Mouse (Mus musculus): ENCODE data around the gene Mbtps1. TPM values are rescaled to one million over a fixed set of nuclear protein-coding genes. Genes with fewer than 3 reads are reported as not detected.
A peak's percentile ranks its signal among the peaks of the same experiment; 100 is the strongest.

Mbtps1 gene
- polyA plus RNA-seq, 2 experiments: 122 to 155 TPM

- H3K4me3 ChIP-seq (replicated peaks; ENCODE audit: low read length): no peak overlapping the region
- no peaks in the 10 kb centered on the region for H3K4me1 ChIP-seq (ENCODE audit: control insufficient read depth, insufficient read depth, low read length)
- WGBS: 84% methylated on average over 5 of the region's 5 CpGs
- ATAC-seq (ENCODE audit: low FRiP score, low read depth): no peak
- TF ChIP-seq POLR2A (IDR thresholded peaks at IDR 0.05; ENCODE audit: borderline replicate concordance, extremely low read depth, insufficient read depth, insufficient read length): no peak
- H3K27ac ChIP-seq (replicated peaks; ENCODE audit: low read depth, low read length): no peak overlapping the region
- H3K4me2 ChIP-seq (replicated peaks; ENCODE audit: low read depth, low read length, severe bottlenecking): no peak overlapping the region
- no peak for DNase-seq (ENCODE audit: low spot score)
- H3K9me3 ChIP-seq (ENCODE audit: control insufficient read depth, low read length): no peaks in the 10 kb centered on the region
- no peak overlapping the region for H3K9ac ChIP-seq (ENCODE audit: low read depth, low read length, severe bottlenecking)
- H3K36me3 ChIP-seq (ENCODE audit: control insufficient read depth, insufficient read depth, low read length): no peaks in the 10 kb centered on the region
- 0 out of 2 replicates have a peak, but pooled peaks cover 6% of the 10 kb centered on the region for H3K27me3 ChIP-seq (ENCODE audit: control insufficient read depth, insufficient read depth, low read length)
These were observed 22.1 kb upstream of the Mbtps1 start for GRCm38 (mm10) chr8:119580441-119581161.

- Histone ChIP-seq H3K27ac (replicated peaks; ENCODE audit: low read depth, low read length) (no peak overlapping the region), H3K9ac (ENCODE audit: low read depth, low read length, severe bottlenecking) (no peak overlapping the region), H3K27me3 (ENCODE audit: control insufficient read depth, insufficient read depth, low read length) (0 out of 2 replicates have a peak, but pooled peaks cover 6% of the 10 kb centered on the region), H3K9me3 (ENCODE audit: control insufficient read depth, low read length) (no peaks in the 10 kb centered on the region), H3K4me2 (replicated peaks; ENCODE audit: low read depth, low read length, severe bottlenecking) (no peak overlapping the region), H3K36me3 (ENCODE audit: control insufficient read depth, insufficient read depth, low read length) (no peaks in the 10 kb centered on the region), H3K4me3 (replicated peaks; ENCODE audit: low read length) (no peak overlapping the region), H3K4me1 (ENCODE audit: control insufficient read depth, insufficient read depth, low read length) (peaks cover 3% of the 10 kb centered on the region; the same call in 1 of the 2 replicates)
- TF ChIP-seq POLR2A (IDR thresholded peaks at IDR 0.05; ENCODE audit: borderline replicate concordance, extremely low read depth, insufficient read depth, insufficient read length): no peak
- ATAC-seq (ENCODE audit: low FRiP score, low read depth) (no peak), DNase-seq (ENCODE audit: low spot score) (no peak)
- 32% methylated on average over 13 of the region's 13 CpGs for WGBS
These were observed 20.6 kb upstream of the Mbtps1 start for GRCm38 (mm10) chr8:119579096-119579495.

GRCm38 (mm10) chr8:119575366-119575726 is 16.8 kb upstream of the Mbtps1 start:
- no peak for DNase-seq (ENCODE audit: low spot score)
- peaks cover 7% of the 10 kb centered on the region; the same call in 1 of the 2 replicates for H3K4me1 ChIP-seq (ENCODE audit: control insufficient read depth, insufficient read depth, low read length)
- ATAC-seq (ENCODE audit: low FRiP score, low read depth): 0 out of 2 replicates have a peak, but pooled peaks have one; percentile 1
- TF ChIP-seq POLR2A (IDR thresholded peaks at IDR 0.05; ENCODE audit: borderline replicate concordance, extremely low read depth, insufficient read depth, insufficient read length): no peak
- peak overlapping the region; percentile 76 for H3K4me3 ChIP-seq (replicated peaks; ENCODE audit: low read length)
- H3K9me3 ChIP-seq (ENCODE audit: control insufficient read depth, low read length): no peaks in the 10 kb centered on the region
- H3K9ac ChIP-seq (ENCODE audit: low read depth, low read length, severe bottlenecking): peak overlapping the region; percentile 8; the same call in 1 of the 2 replicates
- H3K27me3 ChIP-seq (ENCODE audit: control insufficient read depth, insufficient read depth, low read length): 0 out of 2 replicates have a peak, but pooled peaks cover 6% of the 10 kb centered on the region
- no peaks in the 10 kb centered on the region for H3K36me3 ChIP-seq (ENCODE audit: control insufficient read depth, insufficient read depth, low read length)
- no peak overlapping the region for H3K27ac ChIP-seq (replicated peaks; ENCODE audit: low read depth, low read length)
- 5% methylated on average over 16 of the region's 16 CpGs for WGBS
- peak overlapping the region; percentile 91 for H3K4me2 ChIP-seq (replicated peaks; ENCODE audit: low read depth, low read length, severe bottlenecking)

- under 1% methylated on average over 49 of the region's 97 CpGs for WGBS
- Histone ChIP-seq H3K9me3 (ENCODE audit: control insufficient read depth, low read length) (no peaks in the 10 kb centered on the region), H3K4me3 (replicated peaks; ENCODE audit: low read length) (peak within 1 kb of the TSS; percentile 76), H3K27ac (replicated peaks; ENCODE audit: low read depth, low read length) (no peak within 1 kb of the TSS), H3K27me3 (ENCODE audit: control insufficient read depth, insufficient read depth, low read length) (0 out of 2 replicates have a peak, but pooled peaks cover 6% of the 10 kb centered on the region), H3K9ac (ENCODE audit: low read depth, low read length, severe bottlenecking) (peak within 1 kb of the TSS; percentile 65), H3K4me1 (ENCODE audit: control insufficient read depth, insufficient read depth, low read length) (peaks cover 7% of the 10 kb centered on the region; the same call in 1 of the 2 replicates), H3K36me3 (ENCODE audit: control insufficient read depth, insufficient read depth, low read length) (no peaks in the 10 kb centered on the region), H3K4me2 (replicated peaks; ENCODE audit: low read depth, low read length, severe bottlenecking) (peak within 1 kb of the TSS; percentile 91)
- peak; percentile 85 for DNase-seq (ENCODE audit: low spot score)
- TF ChIP-seq POLR2A (IDR thresholded peaks at IDR 0.05; ENCODE audit: borderline replicate concordance, extremely low read depth, insufficient read depth, insufficient read length): 0 out of 2 replicates have a peak, but pooled peaks have one; percentile 38
- peak; percentile 91 for ATAC-seq (ENCODE audit: low FRiP score, low read depth)
These were observed 16.2 kb upstream of the Mbtps1 start, which contains the start of the genes Hsdl1 and Dnaaf1 for GRCm38 (mm10) chr8:119574437-119575365. Gene Hsdl1 (minus strand): TSS chr8:119575183. Gene Dnaaf1 (plus strand): TSS chr8:119575235.

- Histone ChIP-seq H3K36me3 (ENCODE audit: control insufficient read depth, insufficient read depth, low read length) (0 out of 2 replicates have a peak, but pooled peaks cover 3% of the 10 kb centered on the region), H3K27ac (replicated peaks; ENCODE audit: low read depth, low read length) (no peak overlapping the region), H3K27me3 (ENCODE audit: control insufficient read depth, insufficient read depth, low read length) (0 out of 2 replicates have a peak, but pooled peaks cover 6% of the 10 kb centered on the region), H3K4me2 (replicated peaks; ENCODE audit: low read depth, low read length, severe bottlenecking) (no peak overlapping the region), H3K4me3 (replicated peaks; ENCODE audit: low read length) (no peak overlapping the region), H3K9me3 (ENCODE audit: control insufficient read depth, low read length) (no peaks in the 10 kb centered on the region), H3K4me1 (ENCODE audit: control insufficient read depth, insufficient read depth, low read length) (peaks cover 7% of the 10 kb centered on the region; the same call in 1 of the 2 replicates), H3K9ac (ENCODE audit: low read depth, low read length, severe bottlenecking) (no peak overlapping the region)
- whole genome bisulfite sequencing: 79% methylated on average over 4 of the region's 4 CpGs
- TF ChIP-seq POLR2A (IDR thresholded peaks at IDR 0.05; ENCODE audit: borderline replicate concordance, extremely low read depth, insufficient read depth, insufficient read length): no peak
- DNase-seq (ENCODE audit: low spot score): no peak
- ATAC-seq (ENCODE audit: low FRiP score, low read depth): no peak
These were observed 13.9 kb upstream of the Mbtps1 start for GRCm38 (mm10) chr8:119572411-119572810.
